11 mouse cellular contexts compared by ENCODE assay signal in the genomic region with DNA sequence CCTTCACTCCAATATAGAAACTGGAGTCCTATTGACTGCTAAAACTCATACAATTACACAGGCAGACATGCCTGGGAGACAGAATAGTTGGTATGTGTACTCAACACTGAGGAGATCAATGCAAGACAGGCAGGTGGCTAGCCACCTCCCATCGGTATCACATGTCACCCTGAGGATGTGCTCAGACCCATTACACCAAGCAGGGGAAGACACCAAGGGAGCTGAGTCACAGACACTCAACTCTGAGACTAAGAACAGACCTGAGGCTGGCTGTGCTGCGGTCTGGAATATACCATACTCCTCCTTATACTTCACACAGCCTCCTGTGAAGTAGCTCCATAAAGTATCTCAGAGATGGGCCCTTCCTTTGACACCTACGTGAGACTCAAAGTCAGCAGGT.
DNase-seq lines count a peak whose midpoint lies in the region; ATAC-seq lines count a peak whose summit lies in the region.
"Had no signal": no experiment of that assay in that cellular context is flagged by ENCODE, and none has a peak within 500 bp of the region (broad histone marks: within the 10 kb centered on the region; RNA-seq: fewer than 3 reads in every experiment).

No protein-coding gene starts in this region.

- peaks cover 6% of the 10 kb centered on the region for H3K9me3 ChIP-seq in megakaryocyte, embryonic 14.5 days

- 0 out of 2 replicates have a peak, but pooled peaks have one; percentile 54 for ATAC-seq in granulocyte monocyte progenitor cell, adult 5-6 weeks (replicated peaks; ENCODE audit: poor library complexity, severe bottlenecking)
- ATAC-seq: forebrain, postnatal 0 days had no signal

- H3K36me3 ChIP-seq in megakaryocyte, embryonic 14.5 days (replicated peaks; ENCODE audit: low read length), result peaks cover 96% of the 10 kb centered on the region

- intact Hi-C loops in left cerebral cortex, postnatal 10 days (cut with DNase I), result no loop called here

- H3K27me3 ChIP-seq in megakaryocyte, embryonic 14.5 days (replicated peaks), result no peaks in the 10 kb centered on the region

- DNase-seq in 416B (ENCODE audit: low read depth), result peak; percentile 67
- peak; percentile 78 for DNase-seq in CD4-positive, CD25-positive, alpha-beta regulatory T cell, adult 2 months (ENCODE audit: low read depth, low spot score)
- no peak for DNase-seq in left cerebral cortex, postnatal 10 days (ENCODE audit: extremely low spot score in 1 of 2, low spot score in 2 of 2)
- DNase-seq in left cerebral cortex, adult 18-20 months (ENCODE audit: low spot score in 2 of 2), result no peak
- no peak for DNase-seq in gastrocnemius, postnatal 25 days
- DNase-seq: cerebellum, postnatal 25 days; forebrain, postnatal 0 days; heart, postnatal 4 days; kidney, adult 18-20 months had no signal

- peaks cover 100% of the 10 kb centered on the region for H3K4me1 ChIP-seq in megakaryocyte, embryonic 14.5 days

- H3K4me3 ChIP-seq in megakaryocyte, embryonic 14.5 days (replicated peaks), result peak overlapping the region; percentile 64

Comparison
In these comparisons a context has a peak if more than half of its experiments do, and no peak if none do; other contexts are left out.
1. DNase-seq: peak in 416B (single experiment) and CD4-positive, CD25-positive, alpha-beta regulatory T cell, adult 2 months (single experiment); none in left cerebral cortex, postnatal 10 days (0 of 2), left cerebral cortex, adult 18-20 months (0 of 2) and gastrocnemius, postnatal 25 days (single experiment).